ENCODE assay signal across 10 mouse cellular contexts in the genomic region with DNA sequence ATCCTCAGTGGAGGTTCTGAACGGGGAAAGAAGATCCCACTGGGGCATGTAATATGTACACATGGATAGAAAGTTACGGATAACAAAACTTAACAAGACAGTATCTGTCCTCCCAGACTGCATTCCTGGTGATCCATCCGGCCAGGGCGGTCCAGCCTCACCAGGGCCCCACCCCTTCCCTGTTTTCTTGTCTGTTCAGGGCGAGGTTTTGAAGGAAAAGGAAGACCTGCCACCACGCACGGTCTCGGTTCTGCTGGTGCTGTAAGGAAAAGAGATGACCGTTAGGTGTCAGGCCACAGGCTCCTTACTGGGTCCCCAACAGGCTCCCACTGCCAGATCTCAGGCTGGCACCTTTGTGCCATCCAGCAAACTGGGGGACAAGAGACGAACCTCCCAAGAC. TPM values are rescaled to one million over a fixed set of nuclear protein-coding genes. Genes with fewer than 3 reads are reported as not detected.
DNase-seq lines count a peak whose midpoint lies in the region; ATAC-seq and TF ChIP-seq lines count a peak whose summit lies in the region.
"Had no signal": no experiment of that assay in that cellular context is flagged by ENCODE, and none has a peak within 500 bp of the region (broad histone marks: within the 10 kb centered on the region; RNA-seq: fewer than 3 reads in every experiment).

No protein-coding gene starts in this region.

- no peaks in the 10 kb centered on the region for H3K9me3 ChIP-seq in forebrain, embryonic 12.5 days
- no peaks in the 10 kb centered on the region for H3K9me3 ChIP-seq in midbrain, embryonic 13.5 days

- no peak overlapping the region for H3K4me3 ChIP-seq in forebrain, embryonic 12.5 days (replicated peaks)
- H3K4me3 ChIP-seq in midbrain, embryonic 13.5 days (replicated peaks), result no peak overlapping the region
- no peak overlapping the region for H3K4me3 ChIP-seq in cerebellum, adult 2 months (replicated peaks; ENCODE audit: insufficient read depth, low read depth, low read length)

- no peaks in the 10 kb centered on the region for H3K36me3 ChIP-seq in forebrain, embryonic 12.5 days (replicated peaks)
- 0 out of 2 replicates have a peak, but pooled peaks cover 2% of the 10 kb centered on the region for H3K36me3 ChIP-seq in midbrain, embryonic 13.5 days

- no peak; the same call in 1 of the 2 replicates for ATAC-seq in forebrain, embryonic 12.5 days (ENCODE audit: low FRiP score)
- ATAC-seq in midbrain, embryonic 13.5 days, result peak; percentile 10; the same call in 1 of the 2 replicates
- ATAC-seq in CD4-positive, CD25-positive, alpha-beta regulatory T cell, adult 4 months, result no peak

- no peak for TF ChIP-seq POLR2A in cerebellum, adult 2 months (IDR thresholded peaks at IDR 0.05; ENCODE audit: borderline replicate concordance, insufficient read depth, low read length)

- peak overlapping the region; percentile 17; the same call in 1 of the 2 replicates for H3K9ac ChIP-seq in forebrain, embryonic 12.5 days
- no peak overlapping the region for H3K9ac ChIP-seq in midbrain, embryonic 13.5 days (replicated peaks)

- peak overlapping the region; percentile 65 for H3K27ac ChIP-seq in forebrain, embryonic 12.5 days
- 0 out of 2 replicates have a peak overlapping the region, but pooled peaks have one; percentile 14 for H3K27ac ChIP-seq in midbrain, embryonic 13.5 days
- H3K27ac ChIP-seq in cerebellum, adult 2 months (ENCODE audit: insufficient read depth, low read length), result no peak overlapping the region

- no peaks in the 10 kb centered on the region; the same call in 1 of the 2 replicates for H3K27me3 ChIP-seq in forebrain, embryonic 12.5 days
- H3K27me3 ChIP-seq in midbrain, embryonic 13.5 days, result no peaks in the 10 kb centered on the region
- no peaks in the 10 kb centered on the region for H3K27me3 ChIP-seq in cerebellum, adult 2 months (ENCODE audit: control insufficient read depth, insufficient read depth, low read length)
- H3K27me3 ChIP-seq: CH12.LX had no signal

- no peak overlapping the region; the same call in 1 of the 2 replicates for H3K4me2 ChIP-seq in forebrain, embryonic 12.5 days
- no peak overlapping the region for H3K4me2 ChIP-seq in midbrain, embryonic 13.5 days (replicated peaks)

- WGBS in forebrain, embryonic 12.5 days, result 25% methylated on average over 10 of the region's 10 CpGs
- 26% methylated on average over 10 of the region's 10 CpGs for WGBS in midbrain, embryonic 13.5 days
- 78% methylated on average over 10 of the region's 10 CpGs for WGBS in cerebellum, adult 2 months

- peaks cover 55% of the 10 kb centered on the region for H3K4me1 ChIP-seq in forebrain, embryonic 12.5 days
- H3K4me1 ChIP-seq in midbrain, embryonic 13.5 days (replicated peaks), result peaks cover 48% of the 10 kb centered on the region
- peaks cover 12% of the 10 kb centered on the region for H3K4me1 ChIP-seq in cerebellum, adult 2 months (ENCODE audit: control insufficient read depth, insufficient read depth, low read length)

- peak; percentile 53 to 56 for DNase-seq in heart, adult 18-20 months
- DNase-seq in heart, adult 8-10 months (ENCODE audit: low spot score), result no peak
- peak; percentile 49 for DNase-seq in kidney, adult 18-20 months
- DNase-seq in layer of hippocampus, postnatal 14 days (ENCODE audit: low spot score in 2 of 2), result no peak
- DNase-seq in cerebellum, adult 2 months, result no peak
- DNase-seq: cerebellum, postnatal 36 days had no signal

- no peak for TF ChIP-seq CTCF in cerebellum, adult 2 months (IDR thresholded peaks at IDR 0.05; ENCODE audit: borderline replicate concordance, insufficient read depth, low read depth, low read length)

RNA-seq across cellular contexts. Expression of gene Bmf, which starts 17.1 kb away (rescaled TPM):
- 1 to 10 TPM; 5.2 to 5.4 TPM for total RNA-seq in heart, adult 18-20 months (2021)
- 1 to 10 TPM; 2.8 to 9.8 (median 7.7) TPM for total RNA-seq in heart, adult 8-10 months (2022)
- polyA plus RNA-seq in forebrain, embryonic 12.5 days (2016; fragmentation: Nextera tagmentation; extraction: Ambion mirVana), result 2.2 and 3.0 TPM in 2 replicates
- polyA plus RNA-seq in midbrain, embryonic 13.5 days (2015; fragmentation: Nextera tagmentation; extraction: Ambion mirVana), result 4.0 and 4.7 TPM in 2 replicates
- total RNA-seq in layer of hippocampus, postnatal 14 days (2021), result 1 to 10 TPM; 5.2 to 6.7 TPM
- 1 to 10 TPM; 1.3 to 4.2 TPM for polyA plus RNA-seq in CD4-positive, CD25-positive, alpha-beta regulatory T cell, adult 4 months (2017; shearing (Covaris generic))
- 8.6 and 9.2 TPM in 2 replicates for polyA plus RNA-seq in cerebellum, adult 2 months (2012; rRNA removed)

RNA-seq across cellular contexts. Expression of gene Srp14, which starts 52.9 kb away (rescaled TPM):
- total RNA-seq in heart, adult 18-20 months (2021), result 100 to 1,000 TPM; 131 to 136 TPM
- total RNA-seq in heart, adult 8-10 months (2022), result 100 to 1,000 TPM; 124 to 135 (median 133) TPM
- polyA plus RNA-seq in forebrain, embryonic 12.5 days (2016; fragmentation: Nextera tagmentation; extraction: Ambion mirVana), result 252 and 263 TPM in 2 replicates
- polyA plus RNA-seq in midbrain, embryonic 13.5 days (2015; fragmentation: Nextera tagmentation; extraction: Ambion mirVana), result 353 and 358 TPM in 2 replicates
- total RNA-seq in layer of hippocampus, postnatal 14 days (2021), result 100 to 1,000 TPM; 169 to 184 TPM
- polyA plus RNA-seq in CD4-positive, CD25-positive, alpha-beta regulatory T cell, adult 4 months (2017; shearing (Covaris generic)), result 100 to 1,000 TPM; 272 to 283 TPM
- polyA plus RNA-seq in cerebellum, adult 2 months (2012; rRNA removed), result 219 and 221 TPM in 2 replicates

Comparison
In these comparisons a context has a peak if more than half of its experiments do, and no peak if none do; other contexts are left out.
1. DNase-seq: peak in heart, adult 18-20 months (2 of 2) and kidney, adult 18-20 months (single experiment); none in heart, adult 8-10 months (single experiment), layer of hippocampus, postnatal 14 days (0 of 2) and cerebellum, adult 2 months (0 of 2).